ENCODE assay signal across 8 mouse cellular contexts in genomic region chr7:45705873-45706281, GRCm38 (mm10). TPM values are rescaled to one million over a fixed set of nuclear protein-coding genes. Genes with fewer than 3 reads are reported as not detected.
DNase-seq lines count a peak whose midpoint lies in the region; ATAC-seq lines count a peak whose summit lies in the region.

No protein-coding gene starts in this region.

- H3K27me3 ChIP-seq in hindbrain, embryonic 15.5 days: no peaks in the 10 kb centered on the region

- WGBS in hindbrain, embryonic 15.5 days: under 1% methylated on average over 7 of the region's 7 CpGs

- peaks cover 8% of the 10 kb centered on the region for H3K36me3 ChIP-seq in hindbrain, embryonic 15.5 days

- H3K4me3 ChIP-seq in hindbrain, embryonic 15.5 days: peak overlapping the region; percentile 61

- DNase-seq in CD4-positive, CD25-positive, alpha-beta regulatory T cell, adult 2 months (ENCODE audit: low read depth, low spot score): peak; percentile 60
- peak; percentile 70 to 74 for DNase-seq in cerebellum, adult 18-20 months
- peak; percentile 70 to 84 for DNase-seq in frontal cortex, postnatal 36 days (ENCODE audit: low spot score in 2 of 2)
- peak; percentile 66 to 79 for DNase-seq in left cerebral cortex, adult 18-20 months (ENCODE audit: low spot score in 2 of 2)
- peak; percentile 95 for DNase-seq in lung, postnatal 36 days
- DNase-seq in skeletal muscle tissue, adult 2 months (ENCODE audit: low read depth, low spot score): peak; percentile 97

- H3K27ac ChIP-seq in hindbrain, embryonic 15.5 days (replicated peaks): peak overlapping the region; percentile 73; the same call in 1 of the 2 replicates

- H3K4me2 ChIP-seq in hindbrain, embryonic 15.5 days: peak overlapping the region; percentile 98

- peaks cover 86% of the 10 kb centered on the region for H3K4me1 ChIP-seq in hindbrain, embryonic 15.5 days (replicated peaks)

- H3K9ac ChIP-seq in hindbrain, embryonic 15.5 days: peak overlapping the region; percentile 77

- no peaks in the 10 kb centered on the region for H3K9me3 ChIP-seq in hindbrain, embryonic 15.5 days

- ATAC-seq in CD4-positive, CD25-positive, alpha-beta regulatory T cell, adult 4 months: no peak
- no peak for ATAC-seq in hindbrain, embryonic 15.5 days (ENCODE audit: low FRiP score, low read depth)

RNA-seq across cellular contexts. Expression of gene Dbp, which starts 1.0 kb away (rescaled TPM):
- polyA plus RNA-seq in CD4-positive, CD25-positive, alpha-beta regulatory T cell, adult 4 months (2017; shearing (Covaris generic)): 1 to 10 TPM; 7.4 to 8.8 TPM
- 2.9 and 4.1 TPM in 2 replicates for polyA plus RNA-seq in hindbrain, embryonic 15.5 days (2015; fragmentation: Nextera tagmentation; extraction: Ambion mirVana)
- 10 to 100 TPM; 63.1 to 84.6 TPM for total RNA-seq in left cerebral cortex, adult 18-20 months (2021)

RNA-seq across cellular contexts. Expression of gene Car11, which starts 6.2 kb away (rescaled TPM):
- polyA plus RNA-seq in CD4-positive, CD25-positive, alpha-beta regulatory T cell, adult 4 months (2017; shearing (Covaris generic)): 1 to 10 TPM; 1.2 to 1.3 TPM
- 58.6 and 67.3 TPM in 2 replicates for polyA plus RNA-seq in hindbrain, embryonic 15.5 days (2015; fragmentation: Nextera tagmentation; extraction: Ambion mirVana)
- total RNA-seq in left cerebral cortex, adult 18-20 months (2021): 100 to 1,000 TPM; 215 to 220 TPM

RNA-seq across cellular contexts. Expression of gene Rpl18, which starts 9.4 kb away (rescaled TPM):
- polyA plus RNA-seq in CD4-positive, CD25-positive, alpha-beta regulatory T cell, adult 4 months (2017; shearing (Covaris generic)): 1,000 to 10,000 TPM; 2,369 to 2,427 TPM
- polyA plus RNA-seq in hindbrain, embryonic 15.5 days (2015; fragmentation: Nextera tagmentation; extraction: Ambion mirVana): 528 and 575 TPM in 2 replicates
- total RNA-seq in left cerebral cortex, adult 18-20 months (2021): 100 to 1,000 TPM; 331 to 369 TPM

RNA-seq across cellular contexts. Expression of gene Sec1, which starts 11.7 kb away (rescaled TPM):
- polyA plus RNA-seq in CD4-positive, CD25-positive, alpha-beta regulatory T cell, adult 4 months (2017; shearing (Covaris generic)): under 1 TPM in 1 of 2 experiments, not detected in 1; 0.30 TPM
- 0.35 and 0.89 TPM in 2 replicates for polyA plus RNA-seq in hindbrain, embryonic 15.5 days (2015; fragmentation: Nextera tagmentation; extraction: Ambion mirVana)
- 1 to 10 TPM; 1.2 to 1.7 TPM for total RNA-seq in left cerebral cortex, adult 18-20 months (2021)

RNA-seq across cellular contexts. Expression of gene Sphk2, which starts 11.9 kb away (rescaled TPM):
- 10 to 100 TPM; 15.2 to 21.1 TPM for polyA plus RNA-seq in CD4-positive, CD25-positive, alpha-beta regulatory T cell, adult 4 months (2017; shearing (Covaris generic))
- 24.4 and 26.9 TPM in 2 replicates for polyA plus RNA-seq in hindbrain, embryonic 15.5 days (2015; fragmentation: Nextera tagmentation; extraction: Ambion mirVana)
- 10 to 100 TPM; 32.3 to 33.0 TPM for total RNA-seq in left cerebral cortex, adult 18-20 months (2021)

Comparison
In these comparisons a context has a peak if more than half of its experiments do, and no peak if none do; other contexts are left out.
1. RNA of gene Car11, which starts 6.2 kb away (polyA plus RNA-seq): 58.6 to 67.3 TPM in hindbrain, embryonic 15.5 days; 1.2 to 1.3 TPM in CD4-positive, CD25-positive, alpha-beta regulatory T cell, adult 4 months; every median in the first group is over 10 times any median in the second.
2. Peak in every context shown above with its lines, with median percentiles within 50 percentile points of each other: DNase-seq.